Mouse (Mus musculus) frontal cortex, adult (tissue): ENCODE measurements at regions not wholly inside any gene's neighbourhood (a gene's known extent, or its start where the extent isn't known, plus 50 kb on each side); places are given as distances from the start of the nearest gene placed in this dataset.

Experiments used
- ATAC-seq: cut with Nextera tagmentation; 2 replicates; pipeline ENCODE4 v1.9.2; 2017; ENCODE audit warnings: mild to moderate bottlenecking, moderate library complexity, mixed read lengths; ENCODE audit not compliant: low TSS enrichment

- no peak for ATAC-seq
Observed at GRCm38 (mm10) chr4:105557396-105557795, 232.3 kb upstream of the Gm12728 start.

DNA sequence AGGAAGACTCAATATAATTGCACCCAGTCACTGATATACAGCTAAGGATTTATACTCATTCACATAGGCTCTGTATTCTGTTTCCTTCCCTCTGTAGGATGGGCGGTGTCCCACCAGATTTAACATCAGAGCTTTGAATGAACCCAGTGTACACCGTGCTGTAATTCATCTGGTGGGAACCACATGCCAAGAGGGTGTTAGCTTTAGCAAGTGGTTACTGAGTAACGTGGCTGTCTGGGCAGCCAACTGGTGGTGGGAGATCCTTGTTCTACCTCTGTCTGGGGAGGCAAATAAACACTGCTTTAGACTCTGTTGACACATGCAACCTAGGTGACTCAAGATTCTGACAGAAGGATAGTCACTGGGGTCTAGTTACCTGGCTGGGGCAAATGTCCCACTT lies 229.6 kb upstream of the Gm12728 start:
- no peak for ATAC-seq

DNA sequence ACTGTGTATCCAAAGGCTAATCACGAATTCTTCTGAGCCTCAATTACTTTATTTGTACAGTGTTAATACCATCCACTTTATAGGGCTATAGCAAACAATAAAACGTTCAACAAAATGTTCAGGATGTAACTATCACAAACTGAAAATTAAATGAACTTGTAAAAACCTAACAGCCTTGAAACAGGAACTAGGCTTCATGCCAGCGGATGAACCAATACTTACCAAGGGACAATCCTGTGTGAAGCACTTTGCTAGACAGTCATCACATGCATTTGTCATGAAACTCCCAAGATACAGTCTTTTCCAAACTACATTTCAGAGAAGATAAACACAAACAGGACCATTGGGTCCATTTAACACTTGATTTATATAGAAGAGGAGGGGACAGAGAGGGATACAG lies 228.9 kb upstream of the Gm12728 start:
- ATAC-seq = no peak

DNA sequence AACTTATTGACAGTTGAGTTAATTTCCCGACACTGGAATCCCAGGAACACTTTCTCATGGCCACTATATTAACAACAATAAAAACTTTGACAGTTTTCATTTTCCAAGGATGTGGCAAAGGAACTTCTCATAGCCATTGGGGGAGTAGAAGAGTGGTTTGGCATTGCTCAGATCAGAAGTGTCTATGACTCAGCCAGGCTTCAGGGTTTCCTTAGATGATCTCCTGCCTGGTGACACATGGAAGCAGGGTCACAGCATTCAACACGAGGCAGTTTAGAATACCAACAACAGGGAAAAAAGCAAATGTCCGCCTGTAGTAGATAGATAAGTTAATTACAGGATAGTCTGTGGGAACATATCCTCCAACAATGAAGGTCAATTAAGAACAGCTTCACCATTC lies 228.1 kb upstream of the Gm12728 start:
- no peak for ATAC-seq

GRCm38 (mm10) chr4:105565796-105566195 lies 223.9 kb upstream of the Gm12728 start:
- no peak for ATAC-seq

DNA sequence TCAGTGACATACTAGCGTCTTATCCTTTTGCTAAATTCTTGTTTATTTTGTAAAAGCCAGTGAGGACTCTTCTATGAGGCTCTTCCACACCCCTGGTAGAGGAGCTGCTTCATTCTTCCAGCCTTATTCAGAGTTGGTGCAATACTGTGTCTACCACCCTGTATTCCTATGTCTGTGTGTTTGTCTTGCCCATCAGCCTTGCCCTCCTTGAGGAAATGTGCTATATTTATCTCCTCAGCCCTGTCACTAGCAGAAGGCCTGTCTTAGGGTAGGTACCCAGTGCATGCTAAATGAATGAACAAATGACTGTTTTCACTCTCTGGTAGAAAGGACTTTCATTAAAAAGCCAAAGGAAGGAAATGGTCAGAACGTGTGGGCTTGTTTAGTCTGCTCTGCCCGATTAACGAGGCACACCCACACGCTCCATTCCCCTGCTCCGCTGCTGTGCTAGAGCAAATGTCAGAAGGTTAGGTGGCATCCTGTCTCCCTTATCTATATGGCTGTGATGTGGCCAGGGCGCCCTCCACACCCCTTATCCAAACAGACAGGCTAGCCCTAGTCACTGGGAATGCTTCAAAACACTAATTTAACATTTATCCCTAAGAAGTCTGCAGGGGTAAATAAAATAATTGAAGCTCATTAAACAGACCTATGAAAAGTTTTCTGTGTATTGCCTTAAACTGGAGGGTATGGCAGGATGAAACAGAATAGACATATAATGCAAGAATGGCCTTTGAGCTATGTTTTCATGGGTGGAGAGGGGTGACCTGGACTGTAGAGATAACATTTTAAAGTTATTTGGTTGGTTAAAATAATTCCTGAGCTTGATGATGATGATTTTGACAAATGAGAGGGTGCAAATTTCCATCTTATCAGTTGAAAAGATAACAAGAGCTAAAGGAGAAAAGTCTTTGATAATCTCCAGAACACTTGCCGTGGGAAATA lies 222.9 kb upstream of the Gm12728 start:
- ATAC-seq = no peak

- no peak for ATAC-seq
Observed at GRCm38 (mm10) chr4:105569671-105570070, 220.0 kb upstream of the Gm12728 start.

DNA sequence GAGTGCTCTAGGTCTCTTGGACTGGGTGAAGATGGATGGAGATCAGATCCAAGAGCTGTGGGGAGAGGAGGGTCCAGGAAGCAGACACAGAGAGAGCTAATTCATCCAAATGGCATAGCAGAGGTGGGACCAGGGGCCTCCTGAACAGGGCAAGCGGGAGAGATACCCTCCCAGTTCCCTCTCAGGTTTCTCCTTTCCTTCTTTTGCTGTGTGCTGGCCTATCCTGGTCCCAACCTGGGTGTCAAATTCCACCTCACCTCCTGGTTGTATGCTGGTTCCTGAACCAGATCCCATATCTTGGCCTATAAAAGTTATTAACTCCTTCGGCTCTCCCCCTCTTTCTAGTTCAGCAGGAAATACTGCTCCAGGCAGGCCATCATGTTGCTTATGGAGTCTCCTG lies 214.1 kb upstream of the Gm12728 start:
- no peak for ATAC-seq

DNA sequence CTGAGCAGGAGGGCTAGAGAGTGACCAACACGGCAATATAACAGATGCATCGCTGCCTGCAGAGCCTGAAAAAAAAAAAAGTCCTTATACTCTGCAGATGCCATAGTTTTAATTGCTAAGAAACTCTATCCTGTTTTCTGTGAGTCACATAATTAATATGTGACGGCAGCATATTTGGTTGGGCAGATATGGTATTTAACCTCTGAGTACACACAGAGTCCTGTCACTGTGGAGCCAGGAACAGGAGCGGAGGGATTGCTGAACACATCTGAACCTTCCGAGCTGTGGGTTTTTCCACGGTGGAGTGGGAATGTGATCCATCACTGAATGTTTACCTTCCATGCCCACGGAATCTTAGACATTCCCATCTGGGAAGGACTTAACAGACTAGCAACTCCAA lies 208.7 kb upstream of the Gm12728 start:
- no peak for ATAC-seq

- no peak for ATAC-seq
Observed at GRCm38 (mm10) chr4:105584329-105584925, 205.2 kb upstream of the Gm12728 start.

- no peak for ATAC-seq
Observed at GRCm38 (mm10) chr4:105603661-105604060, 186.0 kb upstream of the Gm12728 start.

DNA sequence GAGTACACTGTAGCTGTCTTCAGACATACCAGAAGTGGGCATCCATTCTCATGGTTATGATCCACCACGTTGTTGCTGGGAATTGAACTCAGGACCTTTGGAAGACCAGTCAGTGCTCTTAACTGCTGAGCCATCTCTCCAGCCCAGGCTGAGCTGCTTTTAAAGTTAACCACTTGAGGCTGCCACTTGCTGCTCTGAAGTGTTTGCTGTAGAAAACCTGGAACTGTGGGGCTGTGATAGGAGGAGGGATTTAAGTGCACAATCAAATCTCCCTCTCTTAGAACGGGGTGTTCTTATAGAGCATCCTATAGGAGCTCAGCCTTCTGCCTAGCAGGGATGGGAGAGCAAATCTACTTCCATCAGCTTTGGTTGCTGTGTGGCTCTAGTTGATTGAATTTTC lies 185.1 kb upstream of the Gm12728 start:
- no peak for ATAC-seq

DNA sequence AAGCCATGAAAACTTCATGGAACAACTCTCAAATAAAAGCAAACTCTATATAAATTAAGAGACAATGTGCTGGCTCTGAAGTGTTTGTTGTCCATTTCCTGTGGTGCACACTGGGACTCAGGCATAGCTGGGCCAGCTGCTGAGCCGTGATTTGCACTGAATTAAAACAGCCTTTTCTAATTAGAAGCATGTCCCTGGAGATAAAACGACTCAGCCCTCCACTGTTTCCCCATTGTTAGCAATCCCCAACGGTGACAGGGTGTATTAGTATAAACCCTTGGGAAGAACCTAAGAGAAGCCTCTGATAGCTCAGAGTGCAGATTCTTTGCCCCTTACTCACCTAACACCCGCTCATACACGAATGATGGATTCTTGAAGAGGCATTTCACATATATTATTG lies 182.9 kb upstream of the Gm12728 start:
- no peak for ATAC-seq

GRCm38 (mm10) chr4:105610917-105611316 lies 178.8 kb upstream of the Gm12728 start:
- no peak for ATAC-seq

DNA sequence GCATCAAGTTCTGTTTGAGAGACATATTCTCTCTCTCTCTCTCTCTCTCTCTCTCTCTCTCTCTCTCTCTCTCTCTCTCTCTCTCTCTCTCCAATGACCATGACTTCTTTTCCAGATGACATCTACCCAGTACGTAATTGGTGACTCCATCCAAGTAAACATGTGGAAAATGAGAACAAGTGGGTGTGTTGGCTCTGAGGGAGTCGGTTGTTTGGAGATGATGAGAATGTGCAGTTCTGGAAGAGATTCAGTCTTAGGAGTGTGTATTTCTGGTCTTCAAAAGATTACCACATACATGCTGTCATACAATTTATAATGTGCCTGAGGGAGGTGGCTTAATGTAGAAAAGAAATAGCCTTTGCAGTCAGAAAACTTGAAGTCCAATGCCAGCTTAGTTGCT lies 175.3 kb upstream of the Gm12728 start:
- ATAC-seq = no peak

- no peak for ATAC-seq
Observed at GRCm38 (mm10) chr4:105626371-105627320, 163.0 kb upstream of the Gm12728 start.

- ATAC-seq = no peak
Observed at GRCm38 (mm10) chr4:105629581-105629980, 160.1 kb upstream of the Gm12728 start.

GRCm38 (mm10) chr4:105630595-105631369 lies 158.9 kb upstream of the Gm12728 start:
- ATAC-seq = no peak

DNA sequence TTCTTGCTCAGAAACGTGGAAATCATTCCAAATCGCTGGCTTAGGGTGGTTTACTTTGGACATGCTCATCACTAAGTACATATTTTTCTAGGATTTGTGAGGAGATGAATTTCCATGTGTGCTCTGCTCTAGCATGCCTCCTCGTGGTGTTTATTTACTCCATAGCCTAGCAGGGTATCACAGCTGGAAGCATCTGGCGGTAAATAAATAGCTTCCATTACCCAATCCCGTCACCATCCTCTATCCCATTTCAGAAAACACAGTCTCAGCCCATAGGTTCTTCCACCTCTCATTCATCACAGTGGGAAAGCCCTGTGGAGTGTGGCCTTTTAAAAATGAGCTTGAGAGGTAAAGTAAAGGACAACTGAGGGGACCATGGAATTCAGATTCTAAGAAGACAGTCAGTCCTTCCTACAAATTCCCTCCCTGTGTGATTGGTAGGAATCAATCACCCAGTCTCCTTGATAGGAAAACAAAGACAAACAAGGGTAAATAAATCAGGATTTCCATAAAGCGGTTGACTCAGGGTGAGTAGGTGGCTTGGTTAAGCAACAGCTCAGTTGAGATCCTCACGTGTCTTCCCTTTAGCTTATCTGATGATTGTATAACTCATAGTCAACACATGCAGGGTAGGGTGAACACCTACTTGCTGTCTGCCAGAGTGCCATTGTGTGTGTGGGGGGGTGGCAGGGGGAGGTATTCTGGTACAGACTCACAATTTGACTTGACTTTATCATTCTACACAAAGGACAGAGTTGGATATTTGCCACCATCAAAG lies 156.9 kb upstream of the Gm12728 start:
- no peak for ATAC-seq

- ATAC-seq = no peak
Observed at GRCm38 (mm10) chr4:105633789-105634188, 155.9 kb upstream of the Gm12728 start.

GRCm38 (mm10) chr4:105640793-105641192 lies 148.9 kb upstream of the Gm12728 start:
- no peak for ATAC-seq
